Mouse (Mus musculus): ENCODE measurements around the gene Atg10.

DNA sequence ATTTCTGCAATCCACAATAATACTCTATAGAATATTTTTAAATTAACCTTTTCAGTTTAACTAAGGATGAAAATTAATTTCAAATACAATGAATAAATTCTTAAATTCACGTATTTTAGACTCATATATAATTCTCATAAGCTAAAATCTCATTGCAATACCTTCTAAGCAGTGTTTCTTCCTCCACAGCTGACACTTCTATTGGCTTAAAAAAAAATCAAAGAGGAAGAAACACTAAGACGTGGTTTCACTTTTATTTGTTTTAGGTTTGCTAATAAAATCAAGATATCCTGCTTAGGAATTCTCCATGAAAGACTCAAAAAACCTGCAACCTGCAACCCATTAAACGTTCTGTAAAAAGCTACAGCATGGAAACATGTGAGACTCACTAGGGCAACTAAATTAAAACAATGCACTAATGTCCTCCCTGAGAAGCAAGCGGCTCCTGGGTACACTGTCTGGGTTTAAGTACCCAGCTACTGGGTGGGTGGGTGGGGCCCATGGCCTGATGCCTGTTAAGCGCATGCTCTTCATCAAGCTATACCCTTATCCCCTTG, 90.4 kb downstream of the Atg10 start:
- TF ChIP-seq ZNF384 (IDR thresholded peaks at IDR 0.05; ENCODE audit: low read depth, low read length) (no peak), ZC3H11A (IDR thresholded peaks at IDR 0.05; ENCODE audit: borderline replicate concordance, low read depth, low read length) (no peak), HCFC1 (IDR thresholded peaks at IDR 0.05; ENCODE audit: borderline replicate concordance, insufficient read depth, low read length) (no peak)

Data from ES-E14 (cell line).